Mouse (Mus musculus) E14TG2a.4 (cell line): ENCODE measurements around the gene Fbxw24.
"Not testable (repeated sequence)": the region's sequence is repeated elsewhere in the genome, so short reads cannot be mapped to it uniquely, and the experiment has no call there.

Source experiments
- H3K27me3 ChIP-seq: 2 replicates; pipeline ENCODE4 v1.6.1; 2014; ENCODE audit warnings: low read length, control low read depth; ENCODE audit not compliant: insufficient read depth
- H3K36me3 ChIP-seq: 2 replicates; pipeline ENCODE4 v1.6.1; 2014; ENCODE audit warnings: low read length, control low read depth; ENCODE audit not compliant: insufficient read depth
- H3K4me1 ChIP-seq: replicated peaks from 2 replicates; pipeline ENCODE4 v1.6.1; 2014; ENCODE audit warnings: low read depth, low read length, control low read depth
- H3K4me3 ChIP-seq: replicated peaks from 2 replicates; pipeline ENCODE4 v1.5.1; 2014; ENCODE audit warnings: mild to moderate bottlenecking, low read length
- H3K9me3 ChIP-seq: 2 replicates; pipeline ENCODE4 v1.6.1; 2014; ENCODE audit warnings: low read length, control low read depth
- CTCF ChIP-seq: conservative IDR thresholded peaks from 2 replicates; pipeline ENCODE4 v1.5.1; 2014; ENCODE audit warnings: low read length
- NANOG ChIP-seq: IDR thresholded peaks from 2 replicates; pipeline ENCODE4 v1.6.1; 2014; ENCODE audit warnings: borderline replicate concordance, low read length, mixed read lengths
- POU5F1 ChIP-seq: IDR thresholded peaks from 2 replicates; pipeline ENCODE4 v1.6.1; 2014; ENCODE audit warnings: low read length, borderline replicate concordance

Gene Fbxw24

DNA sequence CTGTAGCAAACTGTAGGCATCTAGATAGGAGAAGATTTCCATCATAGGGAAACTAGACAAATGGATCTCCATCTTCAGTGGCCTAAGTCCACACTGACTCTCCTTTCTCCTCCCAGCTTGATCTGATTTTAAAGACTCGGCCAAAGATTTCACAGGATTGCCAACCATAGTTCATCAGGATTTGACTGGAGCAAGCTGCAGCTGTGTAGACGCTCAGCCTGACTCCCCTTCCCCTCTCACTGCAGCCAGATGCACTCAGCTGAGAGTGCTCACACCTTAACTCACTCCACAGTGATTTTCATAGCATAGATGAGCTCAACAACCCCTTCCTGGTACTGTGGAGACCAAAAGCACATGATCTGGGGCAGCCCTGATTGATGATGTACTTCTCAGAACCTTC lies at the start of gene Fbxw24:
Gene Fbxw24, minus strand, starts transcription at position 101 of the 400 bp plus-strand sequence.
- not testable (repeated sequence) for H3K4me1 ChIP-seq, H3K9me3 ChIP-seq, H3K27me3 ChIP-seq, H3K4me3 ChIP-seq, H3K36me3 ChIP-seq

- H3K4me3 ChIP-seq, H3K4me1 ChIP-seq, H3K36me3 ChIP-seq: not testable (repeated sequence)
Measured at GRCm38 (mm10) chr9:109664552-109664951, 38.7 kb upstream of the Fbxw24 start, which contains the start of gene Fbxw25. TSS of gene Fbxw25 (minus strand) at chr9:109664652.

GRCm38 (mm10) chr9:109606837-109607236 lies 19.0 kb downstream of the Fbxw24 start:
- H3K27me3 ChIP-seq, H3K4me3 ChIP-seq, H3K4me1 ChIP-seq, H3K9me3 ChIP-seq, H3K36me3 ChIP-seq: not testable (repeated sequence)
- TF ChIP-seq CTCF = peak; percentile 22; the same call in 1 of the 2 replicates

More at GRCm38 (mm10) chr9:109664552-109664951, 38.7 kb upstream of the Fbxw24 start, which contains the start of gene Fbxw25:
- H3K27me3 ChIP-seq, H3K9me3 ChIP-seq: not testable (repeated sequence)

DNA sequence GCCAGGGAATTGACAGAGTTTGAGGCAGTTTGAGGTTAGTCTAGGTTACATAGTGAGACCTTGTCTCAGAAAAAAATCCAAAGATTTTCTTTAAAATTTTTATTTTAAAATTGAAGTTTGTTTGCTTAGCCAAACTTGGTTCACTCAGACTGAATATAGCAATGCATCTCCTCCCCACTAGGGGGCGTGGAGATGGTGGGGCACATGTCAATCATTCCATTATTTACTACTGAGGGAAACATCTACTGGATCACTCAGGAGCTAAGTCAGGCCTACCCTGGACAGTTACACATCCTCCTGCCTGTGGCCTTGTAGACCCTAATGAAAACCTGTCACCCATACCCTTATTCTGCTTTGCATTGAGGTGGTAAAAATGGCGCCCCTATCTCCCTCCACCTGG lies 23.7 kb downstream of the Fbxw24 start:
- peaks cover 10% of the 10 kb centered on the region for H3K4me1 ChIP-seq
- peak; percentile 41 for TF ChIP-seq CTCF
- H3K9me3 ChIP-seq, H3K27me3 ChIP-seq, H3K36me3 ChIP-seq, H3K4me3 ChIP-seq: not testable (repeated sequence)

- TF ChIP-seq CTCF (no peak), NANOG (peak; percentile 14; the same call in 1 of the 2 replicates), POU5F1 (no peak)
- no peaks in the 10 kb centered on the region for H3K36me3 ChIP-seq
- H3K9me3 ChIP-seq = peaks cover 21% of the 10 kb centered on the region
- H3K4me3 ChIP-seq = no peak overlapping the region
- H3K4me1 ChIP-seq = peaks cover 26% of the 10 kb centered on the region
- no peaks in the 10 kb centered on the region for H3K27me3 ChIP-seq
Measured at GRCm38 (mm10) chr9:109597226-109597625, 28.6 kb downstream of the Fbxw24 start.

DNA sequence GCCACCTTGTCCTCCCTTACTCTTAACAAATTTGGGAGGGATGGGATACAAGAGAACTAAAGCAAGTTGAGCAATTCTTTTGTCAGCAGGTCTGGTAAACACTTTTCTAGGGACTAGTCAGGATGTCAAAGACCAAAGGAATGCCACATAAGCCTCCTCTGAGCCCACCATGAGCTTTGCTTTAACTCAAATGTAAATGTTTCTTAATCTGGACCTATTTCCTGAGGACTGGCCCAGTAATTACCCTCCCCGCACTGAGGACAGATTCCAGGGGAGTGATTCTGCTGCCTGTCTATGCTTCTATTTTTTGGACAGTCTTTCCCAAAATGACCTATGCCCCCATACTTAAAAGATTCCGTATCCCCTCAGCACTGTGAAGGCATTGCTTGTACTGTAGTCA lies 31.0 kb downstream of the Fbxw24 start:
- peaks cover 28% of the 10 kb centered on the region for H3K9me3 ChIP-seq
- peaks cover 26% of the 10 kb centered on the region for H3K4me1 ChIP-seq
- H3K27me3 ChIP-seq = no peaks in the 10 kb centered on the region
- no peaks in the 10 kb centered on the region for H3K36me3 ChIP-seq
- H3K4me3 ChIP-seq = no peak overlapping the region
- TF ChIP-seq NANOG = no peak
- TF ChIP-seq CTCF = no peak
- no peak for TF ChIP-seq POU5F1

- not testable (repeated sequence) for H3K36me3 ChIP-seq, H3K9me3 ChIP-seq, H3K4me1 ChIP-seq, H3K4me3 ChIP-seq, H3K27me3 ChIP-seq
Measured at GRCm38 (mm10) chr9:109568162-109568561, 57.7 kb downstream of the Fbxw24 start, which contains the start of gene Fbxw15. TSS of gene Fbxw15 (minus strand) at chr9:109568262.

DNA sequence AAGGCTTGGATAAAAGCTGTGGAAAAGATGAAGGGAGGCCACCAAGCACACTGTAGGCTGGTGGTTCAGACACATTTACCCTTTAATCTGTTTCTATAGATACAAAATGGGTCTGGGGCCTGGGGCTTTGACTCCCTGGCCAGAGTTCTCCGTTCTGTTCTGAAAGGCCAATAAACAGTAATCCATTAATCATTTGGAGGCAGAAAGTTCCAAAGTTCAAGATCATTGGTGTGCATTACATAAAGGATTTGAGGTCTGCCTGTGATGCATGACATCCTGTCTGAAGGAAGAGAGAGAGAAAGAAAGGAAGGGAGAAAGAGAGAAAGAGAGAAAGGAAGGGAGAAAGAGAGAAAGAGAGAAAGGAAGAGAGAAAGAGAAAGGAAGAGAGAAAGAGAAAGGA lies 60.3 kb downstream of the Fbxw24 start:
- TF ChIP-seq POU5F1 (no peak), NANOG (no peak), CTCF (no peak)

DNA sequence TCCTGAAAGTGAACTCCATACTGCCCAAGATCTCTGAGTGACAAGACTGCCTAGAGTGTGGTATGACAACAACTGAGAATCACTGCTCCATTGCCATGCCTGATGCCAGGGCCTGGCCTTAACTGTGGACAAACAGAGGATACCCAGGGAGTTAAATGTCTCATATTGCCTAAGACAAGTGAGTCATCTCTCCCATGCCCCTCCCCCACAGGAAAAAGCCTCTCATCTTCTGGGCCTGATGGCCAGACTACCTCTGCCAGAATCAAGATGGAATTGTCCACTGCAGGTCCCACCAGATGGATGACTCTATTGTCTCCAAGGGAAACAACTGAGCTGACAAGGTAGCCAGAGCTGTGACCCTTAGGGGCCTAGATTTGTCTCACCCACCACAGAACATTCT lies 63.8 kb downstream of the Fbxw24 start:
- not testable (repeated sequence) for H3K4me1 ChIP-seq, H3K27me3 ChIP-seq, H3K4me3 ChIP-seq, H3K9me3 ChIP-seq, H3K36me3 ChIP-seq

More for the DNA sequence above, 60.3 kb downstream of the Fbxw24 start:
- H3K36me3 ChIP-seq = no peaks in the 10 kb centered on the region
- H3K4me3 ChIP-seq = no peak overlapping the region
- H3K27me3 ChIP-seq = no peaks in the 10 kb centered on the region
- 0 out of 2 replicates have a peak, but pooled peaks cover 4% of the 10 kb centered on the region for H3K4me1 ChIP-seq
- H3K9me3 ChIP-seq = 0 out of 2 replicates have a peak, but pooled peaks cover 3% of the 10 kb centered on the region

DNA sequence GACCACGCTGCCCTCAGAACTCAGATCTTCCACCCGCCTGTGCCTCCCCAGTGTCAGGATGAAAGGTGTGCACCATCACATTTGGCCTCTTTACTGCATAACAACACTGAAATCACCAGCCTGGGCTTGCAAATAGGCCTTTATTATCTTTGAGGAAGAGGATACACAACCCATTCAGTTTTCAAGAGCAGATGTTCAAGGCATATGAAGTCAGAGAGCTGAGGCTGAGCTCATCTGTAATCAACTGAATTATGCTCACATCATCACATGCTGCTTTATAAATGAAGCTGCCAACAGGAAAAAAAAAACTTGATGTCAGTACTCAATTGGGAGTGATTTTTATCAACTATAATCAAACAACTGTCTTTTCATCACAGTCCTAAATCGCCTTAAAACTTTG lies 73.4 kb downstream of the Fbxw24 start:
- Histone ChIP-seq H3K9me3 (no peaks in the 10 kb centered on the region), H3K4me1 (peaks cover 41% of the 10 kb centered on the region), H3K27me3 (no peaks in the 10 kb centered on the region), H3K4me3 (no peak overlapping the region), H3K36me3 (no peaks in the 10 kb centered on the region)
- no peak for TF ChIP-seq NANOG
- no peak for TF ChIP-seq CTCF
- TF ChIP-seq POU5F1 = no peak
